Mouse (Mus musculus) midbrain, embryonic 11.5 days (tissue): ENCODE results near the gene Oca2. TPM values are rescaled to one million over a fixed set of nuclear protein-coding genes. Genes with fewer than 3 reads are reported as not detected.

Source experiments
- ATAC-seq: fragments of 200-750 bp; cut with Nextera tagmentation; 2 replicates; pipeline ENCODE4 v1.8.0; 2017; ENCODE audit warnings: moderate TSS enrichment, moderate library complexity; ENCODE audit not compliant: low FRiP score
- DNase-seq: peaks from one replicate; pipeline ENCODE4 v3.0.0; 2015; ENCODE audit warnings: low spot score; ENCODE audit errors: missing footprints
- H3K27ac ChIP-seq: fragments of 300-500 bp; sonication (generic); 2 replicates; pipeline ENCODE4 v1.5.1; 2014; ENCODE audit warnings: low read depth, low read length
- H3K27me3 ChIP-seq: fragments of 300-500 bp; sonication (generic); 2 replicates; pipeline ENCODE4 v1.6.1; 2014; ENCODE audit warnings: mild to moderate bottlenecking, low read length, moderate library complexity, mixed read lengths; ENCODE audit not compliant: control insufficient read depth, insufficient read depth
- H3K36me3 ChIP-seq: fragments of 300-500 bp; sonication (generic); 2 replicates; pipeline ENCODE4 v1.6.1; 2014; ENCODE audit warnings: mild to moderate bottlenecking, low read length, moderate library complexity, mixed read lengths; ENCODE audit not compliant: control insufficient read depth, insufficient read depth
- H3K4me1 ChIP-seq: fragments of 300-500 bp; sonication (generic); 2 replicates; pipeline ENCODE4 v1.6.1; 2014; ENCODE audit warnings: low read length; ENCODE audit not compliant: control insufficient read depth, insufficient read depth
- H3K4me2 ChIP-seq: fragments of 300-500 bp; sonication (generic); 2 replicates; pipeline ENCODE4 v1.6.1; 2014; ENCODE audit warnings: mild to moderate bottlenecking, moderate library complexity
- H3K4me3 ChIP-seq: fragments of 300-500 bp; sonication (generic); 2 replicates; pipeline ENCODE4 v1.5.1; 2014; ENCODE audit warnings: low read depth, low read length
- H3K9ac ChIP-seq: fragments of 300-500 bp; sonication (generic); 2 replicates; pipeline ENCODE4 v1.6.1; 2014; ENCODE audit warnings: low read length
- H3K9me3 ChIP-seq: fragments of 300-500 bp; sonication (generic); 2 replicates; pipeline ENCODE4 v1.6.1; 2016; ENCODE audit warnings: low read length; ENCODE audit not compliant: control insufficient read depth
- WGBS: fragments of 180-500 bp; shearing (Covaris S2); extraction: QIAGEN DNeasy Blood & Tissue Kit; methylation state at CpG from one replicate; pipeline ENCODE4 v1.1.7; 2014; 5-methylcytosine and 5-hydroxymethylcytosine counted together
- polyA plus RNA-seq: library from polyadenylated mRNA; unstranded; fragments of >200 nt; fragmentation: Nextera tagmentation; extraction: Ambion mirVana; gene quantifications from 2 replicates; pipeline ENCODE4 v1.2.1, GENCODE M21; 2014

The Oca2 gene
- polyA plus RNA-seq, 1 experiment from 2014 or later = 0.23 TPM

DNA sequence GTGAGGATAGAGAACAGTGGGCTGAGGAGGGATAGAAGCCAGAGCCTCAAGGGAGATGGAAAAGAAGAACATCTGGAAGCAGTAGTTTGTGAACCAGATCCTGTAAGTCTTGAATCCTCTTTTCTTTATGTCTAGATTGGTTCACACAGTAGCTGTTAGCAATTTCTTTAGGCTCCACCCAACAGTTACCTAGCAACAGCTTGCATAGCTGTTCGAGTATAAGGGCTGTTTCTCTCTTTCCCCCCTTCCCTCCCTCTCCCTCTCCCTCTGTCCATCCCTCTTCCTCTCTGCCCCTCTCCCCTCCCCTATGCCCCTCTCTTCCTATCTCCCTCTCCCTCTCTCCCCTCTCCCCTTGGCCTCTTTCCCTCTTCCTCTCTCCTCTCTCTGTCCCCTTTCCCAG lies 312.2 kb downstream of the Oca2 start:
- no peak overlapping the region for H3K9ac ChIP-seq
- no peaks in the 10 kb centered on the region for H3K36me3 ChIP-seq
- no peak for ATAC-seq
- H3K4me3 ChIP-seq = no peak overlapping the region
- H3K4me2 ChIP-seq = no peak overlapping the region
- H3K27me3 ChIP-seq = no peaks in the 10 kb centered on the region
- no peaks in the 10 kb centered on the region for H3K4me1 ChIP-seq
- DNase-seq = no peak
- 6% methylated on average over 1 of the region's 1 CpGs for WGBS
- H3K27ac ChIP-seq = no peak overlapping the region
- H3K9me3 ChIP-seq = no peaks in the 10 kb centered on the region

Other genes with a start within 250 kb of the Oca2 start
- gene Nipa1, start 219.8 kb upstream of the Oca2 start, polyA plus RNA-seq = 10.2 and 10.9 TPM in 2 replicates
- 24.4 and 27.6 TPM in 2 replicates for gene Herc2, start 189.6 kb upstream of the Oca2 start, polyA plus RNA-seq